Mouse (Mus musculus): ENCODE results near the gene Gfra1. TPM values are rescaled to one million over a fixed set of nuclear protein-coding genes. Genes with fewer than 3 reads are reported as not detected.

Gfra1 gene
- polyA plus RNA-seq, 1 experiment from 2014 or later, result not detected

GRCm38 (mm10) chr19:58193733-58194456 lies 261.8 kb downstream of the Gfra1 start:
- 37% methylated on average over 7 of the region's 7 CpGs for WGBS (ENCODE audit: missing documents)
- Histone ChIP-seq H3K36me3 (ENCODE audit: inconsistent target) (no peaks in the 10 kb centered on the region), H3K79me2 (ENCODE audit: inconsistent target) (no peaks in the 10 kb centered on the region), H3K4me3 (ENCODE audit: inconsistent target) (no peak overlapping the region), H3K27ac (no peak overlapping the region)

GRCm38 (mm10) chr19:58190947-58191346 lies 264.8 kb downstream of the Gfra1 start:
- 15% methylated on average over 2 of the region's 2 CpGs for WGBS (ENCODE audit: missing documents)
- no peaks in the 10 kb centered on the region for H3K36me3 ChIP-seq (ENCODE audit: inconsistent target)
- no peak overlapping the region for H3K27ac ChIP-seq
- no peak overlapping the region for H3K4me3 ChIP-seq (ENCODE audit: inconsistent target)
- H3K79me2 ChIP-seq (ENCODE audit: inconsistent target), result no peaks in the 10 kb centered on the region

- Histone ChIP-seq H3K4me3 (ENCODE audit: inconsistent target) (no peak overlapping the region), H3K79me2 (ENCODE audit: inconsistent target) (no peaks in the 10 kb centered on the region), H3K27ac (no peak overlapping the region), H3K36me3 (ENCODE audit: inconsistent target) (no peaks in the 10 kb centered on the region)
- whole genome bisulfite sequencing (ENCODE audit: missing documents), result 92% methylated on average over 4 of the region's 4 CpGs
Measured at GRCm38 (mm10) chr19:58186558-58186957, 269.2 kb downstream of the Gfra1 start.

Other genes starting within 250 kb of the Gfra1 start
- gene Ccdc172, start 56.1 kb upstream of the Gfra1 start, polyA plus RNA-seq (2018), result not detected in 3 replicates
- gene Pnlip, start 196.6 kb upstream of the Gfra1 start, polyA plus RNA-seq (2018), result not detected in 3 replicates